ENCODE assay signal across 8 mouse cellular contexts in genomic region chr5:43391412-43392029, GRCm38 (mm10).
DNase-seq lines count a peak whose midpoint lies in the region; ATAC-seq lines count a peak whose summit lies in the region.

No protein-coding gene starts in this region.

- peak; percentile 53 for DNase-seq in A20 (ENCODE audit: low read depth, low spot score)
- DNase-seq in Muller cell, postnatal 12 days (ENCODE audit: inconsistent ontology term) = peak; percentile 41
- peak; percentile 38 to 39 for DNase-seq in layer of hippocampus, postnatal 10 days (ENCODE audit: low spot score in 2 of 2)
- peak; percentile 25 for DNase-seq in lung, postnatal 36 days
- DNase-seq in skeletal muscle tissue, adult 2 months (ENCODE audit: low read depth, low spot score) = peak; percentile 18

- ATAC-seq in common myeloid progenitor, adult 5-6 weeks (replicated peaks; ENCODE audit: low read depth, poor library complexity, severe bottlenecking) = peak; percentile 77
- peak; percentile 67 to 74 for ATAC-seq in hematopoietic stem cell, adult 5-6 weeks (replicated peaks in 1 of 2; ENCODE audit: insufficient read depth in 1 of 2, low FRiP score in 2 of 2, low TSS enrichment in 1 of 2, low read depth in 1 of 2, poor library complexity in 2 of 2, severe bottlenecking in 2 of 2)
- no peak for ATAC-seq in erythroblast, adult 5-6 weeks (replicated peaks; ENCODE audit: low FRiP score, poor library complexity, severe bottlenecking)
